Mouse (Mus musculus): ENCODE data around the gene Ankrd34a.

- TF ChIP-seq CTCF (IDR thresholded peaks at IDR 0.05; ENCODE audit: borderline replicate concordance, extremely low read depth, insufficient read depth, insufficient read length), result no peak
- no peak for TF ChIP-seq POLR2A (IDR thresholded peaks at IDR 0.05; ENCODE audit: borderline replicate concordance, extremely low read depth, insufficient read depth, insufficient read length, poor library complexity, severe bottlenecking)
Observed at GRCm38 (mm10) chr3:96593374-96593773, 3.1 kb upstream of the Ankrd34a start.

Data from brain, embryonic 14.5 days (tissue).